Mouse (Mus musculus) intestine, embryonic 15.5 days (tissue): ENCODE data around the gene Dis3l2. TPM values are rescaled to one million over a fixed set of nuclear protein-coding genes. Genes with fewer than 3 reads are reported as not detected.
A peak's percentile ranks its signal among the peaks of the same experiment; 100 is the strongest.

Source experiments
- ATAC-seq: fragments of 200-750 bp; cut with Nextera tagmentation; 2 replicates; pipeline ENCODE4 v1.8.0; 2017; ENCODE audit warnings: moderate TSS enrichment, moderate library complexity
- H3K27ac ChIP-seq: fragments of 300-500 bp; sonication (generic); 2 replicates; pipeline ENCODE4 v1.5.1; 2015; ENCODE audit warnings: mild to moderate bottlenecking, inconsistent platforms
- H3K27me3 ChIP-seq: fragments of 300-500 bp; sonication (generic); replicated peaks from 2 replicates; pipeline ENCODE4 v1.6.1; 2015; ENCODE audit warnings: inconsistent platforms
- H3K36me3 ChIP-seq: fragments of 300-500 bp; sonication (generic); 2 replicates; pipeline ENCODE4 v1.6.1; 2015; ENCODE audit warnings: inconsistent platforms
- H3K4me1 ChIP-seq: fragments of 300-500 bp; sonication (generic); replicated peaks from 2 replicates; pipeline ENCODE4 v1.6.1; 2015; ENCODE audit warnings: inconsistent platforms
- H3K4me2 ChIP-seq: fragments of 300-500 bp; sonication (generic); replicated peaks from 2 replicates; pipeline ENCODE4 v1.6.1; 2015; ENCODE audit warnings: mild to moderate bottlenecking, inconsistent platforms
- H3K4me3 ChIP-seq: fragments of 300-500 bp; sonication (generic); replicated peaks from 2 replicates; pipeline ENCODE4 v1.5.1; 2015; ENCODE audit warnings: inconsistent platforms
- H3K9ac ChIP-seq: fragments of 300-500 bp; sonication (generic); 2 replicates; pipeline ENCODE4 v1.6.1; 2015; ENCODE audit warnings: inconsistent platforms
- H3K9me3 ChIP-seq: fragments of 300-500 bp; sonication (generic); 2 replicates; pipeline ENCODE4 v1.6.1; 2016; ENCODE audit warnings: inconsistent platforms
- WGBS: fragments of 180-500 bp; shearing (Covaris S2); methylation state at CpG from one replicate; pipeline ENCODE4 v1.1.7; 2015; 5-methylcytosine and 5-hydroxymethylcytosine counted together
- polyA plus RNA-seq: library from polyadenylated mRNA; unstranded; fragments of >200 nt; fragmentation: Nextera tagmentation; extraction: Ambion mirVana; gene quantifications from 2 replicates; pipeline ENCODE4 v1.2.1, GENCODE M21; 2015

Dis3l2 gene
- polyA plus RNA-seq: 19.0 and 20.7 TPM in 2 replicates

DNA sequence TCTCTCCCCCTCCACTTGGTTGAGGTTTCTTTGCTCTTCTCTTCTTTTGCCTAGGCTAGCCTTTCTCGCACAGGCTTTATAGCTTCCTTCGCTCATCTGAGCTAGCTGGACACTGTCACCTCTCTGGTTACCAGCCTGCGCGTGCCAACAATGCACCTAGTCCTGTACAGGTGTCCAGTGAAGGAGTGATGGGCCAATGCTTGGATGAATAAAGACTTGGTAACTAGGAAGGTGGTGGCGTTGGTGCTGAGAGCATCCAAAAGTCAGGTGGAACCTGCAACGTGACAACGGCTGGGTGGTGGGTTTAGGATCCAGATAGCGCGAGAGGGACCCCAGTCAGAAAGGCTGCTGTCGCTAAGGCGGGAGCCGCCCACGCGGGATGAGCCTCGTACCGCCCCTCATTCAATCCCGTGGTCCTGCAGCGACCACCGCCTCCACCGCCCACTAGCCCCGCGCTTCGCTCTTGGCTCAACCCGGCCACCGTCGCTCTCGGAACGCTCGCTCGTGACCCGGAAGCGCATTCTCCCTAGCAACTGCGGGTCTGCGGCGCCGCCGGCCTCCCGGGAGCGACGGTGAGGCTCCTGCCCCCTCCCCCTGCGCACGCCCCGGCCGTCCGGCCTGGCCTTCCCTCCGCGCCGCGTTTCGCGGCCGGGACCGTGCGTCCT lies at the start of gene Dis3l2:
Gene Dis3l2 (plus strand): TSS at position 509 of the 665 bp plus-strand sequence.
- no peaks in the 10 kb centered on the region for H3K9me3 ChIP-seq
- 2% methylated on average over 54 of the region's 54 CpGs for WGBS
- no peaks in the 10 kb centered on the region for H3K36me3 ChIP-seq
- 0 out of 2 replicates have a peak, but pooled peaks cover 6% of the 10 kb centered on the region for H3K4me1 ChIP-seq
- H3K9ac ChIP-seq: peak within 1 kb of the TSS; percentile 80
- H3K4me2 ChIP-seq: peak within 1 kb of the TSS; percentile 85
- no peaks in the 10 kb centered on the region for H3K27me3 ChIP-seq
- H3K4me3 ChIP-seq: peak within 1 kb of the TSS; percentile 87
- peak within 1 kb of the TSS; percentile 87 for H3K27ac ChIP-seq
- peak; percentile 97 for ATAC-seq

DNA sequence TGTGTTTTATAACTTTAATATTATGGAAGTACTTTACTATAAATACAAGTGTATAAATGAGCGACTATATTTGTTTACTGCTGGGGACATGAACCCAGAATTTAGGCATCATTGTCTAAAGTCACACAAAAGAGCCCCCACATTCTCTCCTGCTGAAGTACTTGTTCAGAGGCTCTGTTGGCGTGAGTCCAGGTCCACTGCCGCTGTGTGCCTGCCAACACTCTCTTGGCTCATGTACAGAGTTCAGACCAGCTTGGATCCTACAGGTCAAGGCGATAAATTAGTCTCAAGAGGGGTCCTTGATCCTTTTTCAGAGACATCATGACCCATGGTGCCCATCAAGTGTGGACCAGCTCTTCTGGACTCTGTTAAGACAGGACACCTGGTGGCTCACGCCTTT lies 46.5 kb upstream of the Dis3l2 start:
- ATAC-seq: no peak
- Histone ChIP-seq H3K9ac (no peak overlapping the region), H3K27ac (no peak overlapping the region), H3K27me3 (no peaks in the 10 kb centered on the region), H3K4me1 (no peaks in the 10 kb centered on the region), H3K4me2 (no peak overlapping the region), H3K4me3 (no peak overlapping the region), H3K36me3 (no peaks in the 10 kb centered on the region), H3K9me3 (no peaks in the 10 kb centered on the region)
- WGBS: 76% methylated on average over 5 of the region's 5 CpGs

DNA sequence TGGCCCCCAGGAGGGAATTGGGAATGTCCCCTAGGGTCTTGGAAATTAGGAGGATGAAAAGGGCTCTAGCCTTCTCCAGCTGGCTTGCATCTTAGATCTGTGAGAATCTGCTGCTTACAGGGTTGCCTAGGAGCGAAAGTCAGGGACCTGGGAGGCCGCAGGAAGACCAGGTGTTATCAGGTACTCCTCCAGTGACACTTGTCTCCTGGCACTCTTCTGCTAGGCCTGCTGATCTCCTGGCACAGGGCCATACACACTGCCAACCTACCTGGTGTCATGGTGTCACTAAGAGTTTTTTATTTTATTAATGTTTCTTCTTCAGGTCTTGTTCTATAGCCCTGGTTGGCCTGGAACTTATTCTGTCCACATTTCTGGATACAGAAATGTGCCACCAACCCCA lies 38.5 kb upstream of the Dis3l2 start:
- Histone ChIP-seq H3K9ac (no peak overlapping the region), H3K27me3 (peaks cover 23% of the 10 kb centered on the region)
- 69% methylated on average over 2 of the region's 2 CpGs for WGBS

DNA sequence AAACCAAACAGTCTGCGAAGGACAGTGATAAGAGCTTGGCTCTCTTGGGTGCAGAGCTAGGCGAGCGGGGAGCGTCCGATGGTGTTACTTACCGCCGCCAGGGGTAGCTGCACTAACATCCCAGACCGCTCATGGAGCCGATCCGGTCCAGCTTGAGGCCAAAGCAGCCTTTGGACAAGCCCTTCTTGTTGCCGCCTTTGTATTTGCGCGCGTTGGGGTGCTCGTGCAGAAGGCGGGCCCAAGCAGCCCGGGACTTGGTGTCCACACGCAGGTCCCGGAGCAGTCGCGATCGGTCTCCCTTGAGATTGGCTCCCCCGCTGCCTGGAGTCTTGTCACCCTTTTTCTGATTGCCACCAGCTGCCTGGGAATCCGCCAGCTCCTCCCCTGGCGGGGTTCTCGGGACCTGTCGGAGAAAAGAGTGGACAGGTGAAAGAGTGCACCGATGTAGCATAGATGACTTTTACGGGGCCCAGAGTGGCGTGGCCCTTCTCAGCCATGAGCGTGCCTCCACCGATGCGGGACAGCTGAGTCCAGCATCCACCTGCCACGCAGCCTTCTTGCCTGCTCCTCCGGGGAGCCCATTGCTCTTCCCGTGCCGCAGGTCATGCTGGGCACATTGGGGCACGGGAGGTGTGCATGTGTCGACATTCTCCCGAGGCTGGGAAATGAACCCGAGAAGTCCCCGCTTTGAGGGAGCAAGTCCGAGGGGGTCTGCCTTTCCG lies 33.9 kb upstream of the Dis3l2 start:
- no peaks in the 10 kb centered on the region for H3K9me3 ChIP-seq
- peaks cover 37% of the 10 kb centered on the region for H3K27me3 ChIP-seq
- H3K4me3 ChIP-seq: peak overlapping the region; percentile 50
- no peak overlapping the region for H3K27ac ChIP-seq
- ATAC-seq: peak; percentile 75
- H3K9ac ChIP-seq: peak overlapping the region; percentile 40
- peak overlapping the region; percentile 100 for H3K4me2 ChIP-seq
- peaks cover 12% of the 10 kb centered on the region for H3K4me1 ChIP-seq
- 1% methylated on average over 44 of the region's 44 CpGs for WGBS
- H3K36me3 ChIP-seq: no peaks in the 10 kb centered on the region

More for the DNA sequence above, 38.5 kb upstream of the Dis3l2 start:
- no peak overlapping the region for H3K27ac ChIP-seq
- ATAC-seq: no peak
- no peak overlapping the region for H3K4me2 ChIP-seq
- no peaks in the 10 kb centered on the region for H3K36me3 ChIP-seq
- peaks cover 6% of the 10 kb centered on the region for H3K4me1 ChIP-seq
- no peaks in the 10 kb centered on the region for H3K9me3 ChIP-seq
- no peak overlapping the region for H3K4me3 ChIP-seq

DNA sequence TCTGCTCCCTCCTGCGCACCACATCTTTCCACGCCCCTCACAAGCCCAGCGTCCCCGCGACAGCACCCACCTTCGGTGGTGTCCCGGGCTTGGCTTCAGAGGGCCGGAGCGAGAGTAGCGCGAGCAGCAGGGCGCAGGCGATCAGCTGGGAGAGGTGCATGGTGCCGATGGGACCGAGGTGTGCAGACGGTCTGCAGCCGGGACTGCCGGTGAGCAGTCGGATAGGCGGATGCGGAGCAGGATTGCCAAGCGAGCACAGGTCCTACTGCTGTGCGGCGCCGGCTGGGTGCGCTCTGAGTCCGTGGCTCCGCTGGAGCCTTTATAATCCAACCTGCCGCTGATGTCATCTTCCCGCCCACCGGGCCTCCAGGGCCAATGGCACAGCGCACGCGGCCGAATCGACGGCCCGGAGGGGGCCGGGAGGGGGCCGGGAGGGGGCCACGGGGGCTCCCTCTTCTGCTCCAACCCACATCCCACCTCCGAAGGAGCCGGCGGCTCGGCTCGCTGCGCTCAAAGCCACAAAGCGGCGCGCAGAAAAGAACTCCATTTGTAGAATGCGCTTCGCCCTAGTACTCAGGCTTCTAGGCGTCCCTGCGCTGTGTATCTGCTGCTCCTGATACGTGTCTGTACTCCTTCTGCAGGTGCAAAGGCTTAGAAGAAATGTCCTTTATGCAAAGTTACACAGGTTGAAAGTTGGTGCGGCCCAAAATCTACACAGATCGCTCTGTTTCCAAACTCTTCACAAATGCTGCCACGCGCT lies 33.1 kb upstream of the Dis3l2 start, which contains the start of gene Nppc:
Gene Nppc (minus strand): TSS at position 293 of the 760 bp plus-strand sequence.
- Histone ChIP-seq H3K27ac (no peak within 1 kb of the TSS), H3K4me1 (peaks cover 12% of the 10 kb centered on the region), H3K27me3 (peaks cover 37% of the 10 kb centered on the region), H3K36me3 (no peaks in the 10 kb centered on the region), H3K9me3 (no peaks in the 10 kb centered on the region), H3K4me2 (peak within 1 kb of the TSS; percentile 100), H3K4me3 (peak within 1 kb of the TSS; percentile 50), H3K9ac (peak within 1 kb of the TSS; percentile 40)
- ATAC-seq: peak; percentile 94
- 4% methylated on average over 59 of the region's 59 CpGs for WGBS

DNA sequence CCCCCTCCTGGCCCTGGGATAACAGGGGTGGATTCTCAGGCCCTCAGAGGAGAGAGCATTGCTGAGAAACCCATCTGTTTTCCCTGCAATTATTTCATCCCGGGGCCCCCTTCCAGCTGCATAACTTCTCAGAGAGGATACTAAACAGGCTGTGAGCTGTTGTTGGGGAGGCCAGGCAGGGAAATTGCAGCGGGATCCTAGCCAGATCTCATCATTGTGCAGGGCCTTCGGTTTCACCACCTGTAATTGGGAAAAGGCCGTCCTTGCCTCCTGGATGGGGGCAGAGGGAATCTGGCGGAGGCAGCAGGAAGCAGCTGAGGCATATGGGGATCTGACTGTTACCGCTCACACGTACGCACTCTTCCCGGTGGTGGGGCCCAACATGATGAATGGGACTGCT lies 29.2 kb upstream of the Dis3l2 start:
- peaks cover 19% of the 10 kb centered on the region for H3K27me3 ChIP-seq
- no peak overlapping the region for H3K9ac ChIP-seq
- H3K9me3 ChIP-seq: no peaks in the 10 kb centered on the region
- H3K27ac ChIP-seq: no peak overlapping the region
- no peak overlapping the region for H3K4me3 ChIP-seq
- no peaks in the 10 kb centered on the region for H3K36me3 ChIP-seq
- 40% methylated on average over 9 of the region's 9 CpGs for WGBS
- H3K4me1 ChIP-seq: peaks cover 12% of the 10 kb centered on the region
- no peak for ATAC-seq
- no peak overlapping the region for H3K4me2 ChIP-seq

DNA sequence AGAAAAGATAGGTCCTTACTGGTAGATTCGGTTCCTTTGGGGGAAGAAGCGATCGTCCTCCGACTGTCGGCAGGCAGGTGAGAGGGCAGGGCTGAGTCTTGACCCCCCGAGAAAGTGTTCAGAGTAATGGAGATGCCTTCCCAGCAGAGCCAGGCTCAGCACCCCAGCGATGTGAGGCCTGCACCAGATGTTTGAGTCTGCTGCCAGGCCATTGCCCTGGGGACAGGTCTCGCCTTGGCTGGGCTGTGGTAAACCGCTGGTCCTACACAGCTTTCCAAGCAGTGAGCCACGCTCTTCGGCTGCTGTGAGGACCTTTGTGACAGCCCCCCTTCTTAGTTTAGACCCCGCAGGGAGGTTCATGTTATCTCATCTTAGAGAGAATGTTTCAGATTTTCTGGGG lies 28.5 kb upstream of the Dis3l2 start:
- no peaks in the 10 kb centered on the region for H3K9me3 ChIP-seq
- peaks cover 13% of the 10 kb centered on the region; the same call in 1 of the 2 replicates for H3K27me3 ChIP-seq
- H3K27ac ChIP-seq: no peak overlapping the region
- no peak overlapping the region for H3K4me2 ChIP-seq
- WGBS: 90% methylated on average over 12 of the region's 12 CpGs
- H3K4me3 ChIP-seq: no peak overlapping the region
- H3K4me1 ChIP-seq: peaks cover 6% of the 10 kb centered on the region
- no peak for ATAC-seq
- H3K9ac ChIP-seq: no peak overlapping the region
- no peaks in the 10 kb centered on the region for H3K36me3 ChIP-seq

DNA sequence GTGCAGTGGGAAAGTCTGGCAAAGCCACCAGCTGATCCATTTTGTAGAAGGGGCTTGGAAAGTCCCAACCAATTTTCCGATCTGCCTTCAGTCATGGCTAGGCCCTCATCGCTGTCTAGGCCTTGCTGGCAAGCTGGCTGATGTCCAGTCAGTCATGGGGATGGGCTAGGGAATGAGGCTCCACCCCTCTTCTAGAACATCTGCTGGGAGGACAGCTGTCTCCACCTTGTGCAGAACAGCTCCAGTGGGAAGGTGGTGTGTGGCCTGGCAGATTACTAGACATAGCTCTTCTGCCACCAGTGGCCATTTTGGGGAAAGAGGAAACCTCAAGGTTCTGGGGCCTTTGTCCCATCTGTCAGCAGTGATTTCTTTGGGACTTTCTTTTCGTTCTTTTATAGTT lies 26.0 kb upstream of the Dis3l2 start:
- Histone ChIP-seq H3K4me3 (no peak overlapping the region), H3K4me2 (no peak overlapping the region), H3K4me1 (no peaks in the 10 kb centered on the region), H3K36me3 (no peaks in the 10 kb centered on the region), H3K9me3 (no peaks in the 10 kb centered on the region), H3K27ac (no peak overlapping the region), H3K27me3 (no peaks in the 10 kb centered on the region), H3K9ac (no peak overlapping the region)
- 66% methylated on average over 3 of the region's 3 CpGs for WGBS
- no peak for ATAC-seq

DNA sequence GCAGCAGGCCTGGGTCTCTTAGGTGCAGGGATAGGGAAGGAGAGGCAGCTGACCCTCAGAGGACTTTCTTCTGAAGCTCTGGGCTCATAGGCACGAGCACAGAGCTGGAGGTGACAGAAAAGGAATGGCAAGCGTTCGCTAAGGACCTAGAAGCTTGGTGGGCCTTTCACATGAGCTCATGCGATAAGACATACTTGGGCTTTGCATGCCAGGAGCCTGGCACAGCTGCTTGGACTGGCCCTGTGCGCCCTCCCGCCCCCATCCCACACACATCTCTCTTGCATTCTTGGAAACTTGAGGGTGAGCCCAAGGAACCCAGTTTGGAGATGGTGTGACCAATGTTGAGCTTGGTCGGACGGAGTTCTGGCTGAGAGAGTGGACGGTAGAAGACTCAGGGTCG lies 24.9 kb upstream of the Dis3l2 start:
- Histone ChIP-seq H3K4me2 (no peak overlapping the region), H3K27ac (no peak overlapping the region), H3K4me3 (no peak overlapping the region), H3K9me3 (no peaks in the 10 kb centered on the region), H3K27me3 (no peaks in the 10 kb centered on the region), H3K4me1 (no peaks in the 10 kb centered on the region), H3K36me3 (no peaks in the 10 kb centered on the region), H3K9ac (no peak overlapping the region)
- 87% methylated on average over 10 of the region's 10 CpGs for WGBS
- ATAC-seq: no peak

DNA sequence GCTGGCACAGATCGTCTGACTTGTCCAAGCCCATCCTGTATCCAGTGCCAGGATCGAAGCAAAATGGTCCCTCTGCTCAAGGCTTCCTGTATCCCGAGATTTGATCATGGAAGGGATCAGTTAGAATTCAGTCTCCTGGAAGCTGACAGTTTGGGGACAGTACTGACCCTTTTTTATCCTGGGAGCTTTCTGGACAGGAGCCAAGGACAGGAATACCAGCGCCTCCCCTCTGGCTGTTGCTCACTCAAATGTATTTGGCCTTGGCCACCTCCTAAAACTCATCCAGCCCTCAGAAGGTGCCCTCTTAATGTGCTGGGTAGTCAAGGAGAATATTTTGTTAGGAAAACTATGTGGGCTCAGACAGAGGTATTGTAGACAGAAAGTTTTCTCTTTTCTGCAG lies 16.4 kb upstream of the Dis3l2 start:
- H3K27ac ChIP-seq: no peak overlapping the region
- no peaks in the 10 kb centered on the region for H3K9me3 ChIP-seq
- no peak for ATAC-seq
- H3K36me3 ChIP-seq: no peaks in the 10 kb centered on the region
- H3K27me3 ChIP-seq: no peaks in the 10 kb centered on the region
- H3K4me1 ChIP-seq: no peaks in the 10 kb centered on the region
- H3K4me3 ChIP-seq: no peak overlapping the region
- no peak overlapping the region for H3K4me2 ChIP-seq
- 87% methylated on average over 4 of the region's 4 CpGs for WGBS
- H3K9ac ChIP-seq: no peak overlapping the region

DNA sequence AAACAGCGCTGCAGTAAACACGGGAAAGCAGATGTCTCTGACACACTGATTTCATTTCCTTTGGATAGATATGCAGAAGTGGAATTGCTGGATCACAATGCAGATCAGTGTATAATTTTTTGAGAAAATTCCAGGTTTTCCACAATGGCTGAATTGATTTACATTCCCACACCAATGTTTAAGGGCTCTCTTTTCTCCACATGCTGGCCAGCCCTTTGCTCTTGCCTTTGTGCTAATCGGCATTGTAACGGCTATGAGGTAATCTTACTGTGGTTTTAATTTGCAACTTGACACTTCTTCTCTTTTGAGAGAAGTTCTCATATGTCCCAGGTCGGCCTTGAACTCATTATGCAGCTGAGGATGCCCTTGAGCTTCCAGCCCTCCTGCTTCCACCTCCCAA lies 12.6 kb upstream of the Dis3l2 start:
- Histone ChIP-seq H3K36me3 (no peaks in the 10 kb centered on the region), H3K9me3 (no peaks in the 10 kb centered on the region), H3K4me2 (no peak overlapping the region), H3K4me3 (no peak overlapping the region), H3K9ac (no peak overlapping the region), H3K4me1 (no peaks in the 10 kb centered on the region), H3K27ac (no peak overlapping the region), H3K27me3 (no peaks in the 10 kb centered on the region)
- ATAC-seq: no peak
- 76% methylated on average over 5 of the region's 5 CpGs for WGBS

DNA sequence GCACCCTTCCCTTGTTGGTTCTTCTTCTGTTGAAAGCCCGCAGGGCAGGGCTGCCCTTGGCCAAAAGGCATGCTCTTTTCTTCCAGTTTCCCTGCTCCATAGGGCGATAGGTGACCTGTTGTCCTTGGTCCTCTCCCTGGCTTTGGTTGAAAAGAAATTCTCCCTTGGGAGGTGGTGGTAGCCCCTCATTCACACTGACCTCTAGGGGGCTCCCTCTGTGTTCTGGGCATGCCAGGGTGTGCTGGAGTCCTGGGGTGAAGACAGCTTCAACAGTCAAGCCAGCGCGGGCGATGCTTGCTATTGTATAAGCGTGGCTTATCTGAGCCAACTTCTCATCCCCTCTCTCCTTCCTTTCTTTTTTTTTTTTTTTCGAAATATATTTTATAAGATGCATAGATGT lies 6.7 kb upstream of the Dis3l2 start:
- WGBS: 57% methylated on average over 7 of the region's 7 CpGs

More for the DNA sequence above, 6.7 kb upstream of the Dis3l2 start:
- H3K9ac ChIP-seq: no peak overlapping the region
- H3K27ac ChIP-seq: no peak overlapping the region
- ATAC-seq: no peak
- no peak overlapping the region for H3K4me3 ChIP-seq
- no peaks in the 10 kb centered on the region for H3K27me3 ChIP-seq
- no peaks in the 10 kb centered on the region for H3K4me1 ChIP-seq
- no peak overlapping the region for H3K4me2 ChIP-seq
- no peaks in the 10 kb centered on the region for H3K9me3 ChIP-seq
- no peaks in the 10 kb centered on the region for H3K36me3 ChIP-seq
